Mouse (Mus musculus) midbrain, embryonic 16.5 days (tissue): ENCODE data around the gene Phox2b. TPM values are rescaled to one million over a fixed set of nuclear protein-coding genes. Genes with fewer than 3 reads are reported as not detected.
A peak's percentile ranks its signal among the peaks of the same experiment; 100 is the strongest.

Experiments used
- ATAC-seq: fragments of 200-750 bp; cut with Nextera tagmentation; 2 replicates; pipeline ENCODE4 v1.8.0; 2017; ENCODE audit warnings: moderate TSS enrichment
- H3K27ac ChIP-seq: fragments of 300-500 bp; sonication (generic); 2 replicates; pipeline ENCODE4 v1.5.1; 2014; ENCODE audit warnings: mild to moderate bottlenecking, low read length, mixed read lengths
- H3K27me3 ChIP-seq: fragments of 300-500 bp; sonication (generic); 2 replicates; pipeline ENCODE4 v1.6.1; 2014; ENCODE audit warnings: low read depth, low read length, mixed read lengths; ENCODE audit not compliant: control insufficient read depth, insufficient read depth
- H3K36me3 ChIP-seq: fragments of 300-500 bp; sonication (generic); 2 replicates; pipeline ENCODE4 v1.6.1; 2014; ENCODE audit warnings: mild to moderate bottlenecking, low read length, moderate library complexity, mixed read lengths; ENCODE audit not compliant: control insufficient read depth, insufficient read depth
- H3K4me1 ChIP-seq: fragments of 300-500 bp; sonication (generic); 2 replicates; pipeline ENCODE4 v1.6.1; 2014; ENCODE audit warnings: mild to moderate bottlenecking, low read length, mixed read lengths; ENCODE audit not compliant: control insufficient read depth, insufficient read depth
- H3K4me2 ChIP-seq: fragments of 300-500 bp; sonication (generic); 2 replicates; pipeline ENCODE4 v1.6.1; 2014; ENCODE audit warnings: mild to moderate bottlenecking, low read length, mixed read lengths
- H3K4me3 ChIP-seq: fragments of 300-500 bp; sonication (generic); 2 replicates; pipeline ENCODE4 v1.5.1; 2014; ENCODE audit warnings: low read depth, mild to moderate bottlenecking, low read length, moderate library complexity, mixed read lengths
- H3K9ac ChIP-seq: fragments of 300-500 bp; sonication (generic); 2 replicates; pipeline ENCODE4 v1.6.1; 2014; ENCODE audit warnings: low read depth, low read length, mixed read lengths
- H3K9me3 ChIP-seq: fragments of 300-500 bp; sonication (generic); replicated peaks from 2 replicates; pipeline ENCODE4 v1.6.1; 2014; ENCODE audit warnings: mild to moderate bottlenecking, low read length, mixed read lengths; ENCODE audit not compliant: control insufficient read depth, poor library complexity, severe bottlenecking
- WGBS: fragments of 180-500 bp; shearing (Covaris S2); extraction: QIAGEN DNeasy Blood & Tissue Kit; methylation state at CpG from one replicate; pipeline ENCODE4 v1.1.7; 2014; 5-methylcytosine and 5-hydroxymethylcytosine counted together
- polyA plus RNA-seq: library from polyadenylated mRNA; unstranded; fragments of >200 nt; fragmentation: Nextera tagmentation; extraction: Ambion mirVana; gene quantifications from 2 replicates; pipeline ENCODE4 v1.2.1, GENCODE M21; 2015

Phox2b gene
- polyA plus RNA-seq, result 0.37 and 1.5 TPM in 2 replicates

GRCm38 (mm10) chr5:67098733-67099323 lies at the start of gene Phox2b:
Gene Phox2b, minus strand, starts transcription at chr5:67099301.
- no peak within 1 kb of the TSS for H3K9ac ChIP-seq
- H3K9me3 ChIP-seq, result no peaks in the 10 kb centered on the region
- H3K27ac ChIP-seq, result no peak within 1 kb of the TSS
- no peak within 1 kb of the TSS for H3K4me2 ChIP-seq
- WGBS, result 2% methylated on average over 16 of the region's 16 CpGs
- H3K4me1 ChIP-seq, result no peaks in the 10 kb centered on the region
- ATAC-seq, result no peak
- no peak within 1 kb of the TSS for H3K4me3 ChIP-seq
- H3K27me3 ChIP-seq, result peaks cover 60% of the 10 kb centered on the region
- H3K36me3 ChIP-seq, result no peaks in the 10 kb centered on the region

GRCm38 (mm10) chr5:67142622-67143021 lies 43.5 kb upstream of the Phox2b start:
- Histone ChIP-seq H3K36me3 (no peaks in the 10 kb centered on the region), H3K27me3 (peaks cover 2% of the 10 kb centered on the region; the same call in 1 of the 2 replicates), H3K27ac (no peak overlapping the region), H3K4me2 (no peak overlapping the region), H3K4me1 (peaks cover 8% of the 10 kb centered on the region), H3K9ac (no peak overlapping the region), H3K9me3 (no peaks in the 10 kb centered on the region), H3K4me3 (no peak overlapping the region)
- no peak for ATAC-seq
- 77% methylated on average over 4 of the region's 4 CpGs for WGBS

- H3K27ac ChIP-seq, result no peak overlapping the region
- 21% methylated on average over 25 of the region's 25 CpGs for WGBS
- no peak overlapping the region for H3K9ac ChIP-seq
Observed at GRCm38 (mm10) chr5:67139052-67140015, 40.2 kb upstream of the Phox2b start.

DNA sequence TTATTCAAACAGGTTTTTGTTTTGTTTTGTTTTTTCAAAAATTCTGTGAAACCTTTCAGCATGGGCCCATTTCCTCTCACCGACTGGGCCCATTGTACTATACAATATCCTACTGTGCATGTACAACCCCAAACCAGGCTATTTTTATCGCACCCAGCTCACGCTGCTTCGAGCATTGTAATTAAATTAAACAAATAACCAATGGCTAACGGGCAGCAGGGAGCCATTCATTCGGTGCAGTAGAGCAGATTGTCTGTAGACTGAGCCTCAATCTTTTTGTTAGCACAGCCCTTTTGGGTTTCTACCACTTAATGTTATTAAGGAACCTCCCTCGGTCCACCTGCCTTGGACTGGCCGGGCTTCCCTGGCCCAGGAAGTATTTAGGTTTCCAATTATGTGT lies 39.5 kb upstream of the Phox2b start:
- H3K27ac ChIP-seq, result no peak overlapping the region
- H3K9ac ChIP-seq, result no peak overlapping the region
- no peak overlapping the region for H3K4me3 ChIP-seq
- no peaks in the 10 kb centered on the region for H3K36me3 ChIP-seq
- H3K27me3 ChIP-seq, result peaks cover 2% of the 10 kb centered on the region; the same call in 1 of the 2 replicates
- WGBS, result 8% methylated on average over 8 of the region's 8 CpGs
- no peak overlapping the region for H3K4me2 ChIP-seq
- H3K9me3 ChIP-seq, result no peaks in the 10 kb centered on the region
- ATAC-seq, result no peak
- H3K4me1 ChIP-seq, result peaks cover 8% of the 10 kb centered on the region

More at GRCm38 (mm10) chr5:67139052-67140015, 40.2 kb upstream of the Phox2b start:
- Histone ChIP-seq H3K36me3 (no peaks in the 10 kb centered on the region), H3K9me3 (no peaks in the 10 kb centered on the region), H3K4me2 (peak overlapping the region; percentile 19), H3K4me1 (peaks cover 8% of the 10 kb centered on the region), H3K27me3 (peaks cover 2% of the 10 kb centered on the region; the same call in 1 of the 2 replicates), H3K4me3 (no peak overlapping the region)
- no peak for ATAC-seq

DNA sequence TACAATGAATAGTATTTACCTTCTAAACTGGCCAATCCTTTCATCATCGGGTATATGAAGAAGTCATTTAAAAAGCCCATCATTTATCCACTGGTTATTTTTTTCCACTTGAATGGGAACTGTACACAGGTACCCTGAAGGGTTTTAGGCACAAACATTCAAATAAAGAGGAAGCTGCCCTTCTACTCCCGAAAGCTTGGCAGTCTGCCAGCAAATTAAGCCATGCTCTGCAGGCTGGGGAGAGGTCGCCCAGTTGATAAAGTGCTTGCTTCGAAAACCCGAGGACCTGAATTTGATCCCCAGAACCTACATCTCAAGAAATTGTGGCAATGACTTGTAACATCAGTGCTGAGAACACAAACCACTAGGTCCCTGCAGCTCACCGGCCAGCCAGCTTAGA lies 35.6 kb upstream of the Phox2b start:
- Histone ChIP-seq H3K4me2 (no peak overlapping the region), H3K4me3 (no peak overlapping the region), H3K36me3 (no peaks in the 10 kb centered on the region), H3K9me3 (no peaks in the 10 kb centered on the region), H3K27me3 (no peaks in the 10 kb centered on the region; the same call in 1 of the 2 replicates), H3K4me1 (peaks cover 8% of the 10 kb centered on the region), H3K27ac (no peak overlapping the region), H3K9ac (no peak overlapping the region)
- no peak for ATAC-seq
- 38% methylated on average over 6 of the region's 6 CpGs for WGBS

DNA sequence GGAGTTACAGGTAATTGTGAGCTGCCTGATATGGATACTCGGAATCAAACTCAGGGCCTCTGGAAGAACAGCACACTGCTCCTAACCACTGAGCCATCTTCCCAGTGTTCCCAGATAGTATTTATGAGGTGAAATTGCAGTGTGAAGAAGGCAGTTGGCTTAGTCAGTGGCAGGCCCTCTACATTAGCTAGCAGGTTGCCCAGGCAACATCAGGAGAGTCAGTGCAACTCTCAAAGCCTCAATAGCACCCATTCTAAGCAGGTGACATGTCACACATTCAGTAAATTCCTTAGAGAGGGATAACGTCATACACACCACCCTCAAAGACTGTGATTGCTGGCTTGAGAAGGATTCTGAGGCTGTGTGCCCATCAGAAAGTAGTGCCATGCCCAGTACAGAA lies 32.6 kb upstream of the Phox2b start:
- no peak overlapping the region for H3K27ac ChIP-seq
- H3K36me3 ChIP-seq, result no peaks in the 10 kb centered on the region
- no peak for ATAC-seq
- WGBS, result 58% methylated on average over 2 of the region's 2 CpGs
- no peak overlapping the region for H3K9ac ChIP-seq
- H3K4me2 ChIP-seq, result no peak overlapping the region
- no peaks in the 10 kb centered on the region for H3K4me1 ChIP-seq
- H3K27me3 ChIP-seq, result no peaks in the 10 kb centered on the region; the same call in 1 of the 2 replicates
- H3K9me3 ChIP-seq, result no peaks in the 10 kb centered on the region
- H3K4me3 ChIP-seq, result no peak overlapping the region

- H3K36me3 ChIP-seq, result no peaks in the 10 kb centered on the region
- H3K4me3 ChIP-seq, result no peak overlapping the region
- peaks cover 59% of the 10 kb centered on the region for H3K27me3 ChIP-seq
- H3K4me1 ChIP-seq, result no peaks in the 10 kb centered on the region
- H3K9me3 ChIP-seq, result no peaks in the 10 kb centered on the region
- no peak overlapping the region for H3K9ac ChIP-seq
- no peak for ATAC-seq
- 89% methylated on average over 2 of the region's 2 CpGs for WGBS
- H3K4me2 ChIP-seq, result no peak overlapping the region
- no peak overlapping the region for H3K27ac ChIP-seq
Observed at GRCm38 (mm10) chr5:67106261-67106660, 7.2 kb upstream of the Phox2b start.

DNA sequence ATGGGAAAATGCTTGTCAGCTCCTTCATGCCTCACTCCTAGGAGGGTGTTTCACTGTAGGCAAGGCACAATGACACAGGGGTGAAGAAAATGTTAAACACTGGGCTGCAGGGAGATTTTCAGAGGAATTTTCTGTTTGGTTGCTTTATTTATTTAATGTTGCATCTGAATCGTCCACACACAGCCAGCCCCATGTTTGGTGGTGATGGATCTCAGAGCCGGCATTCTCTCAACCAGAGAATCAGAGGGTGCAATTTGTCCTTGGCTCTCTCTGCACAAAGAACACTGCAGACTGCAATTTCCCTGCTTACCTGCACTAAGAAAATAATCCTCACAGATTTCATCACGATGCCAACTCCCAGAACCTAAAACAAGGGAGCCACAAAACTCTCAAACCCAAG lies 3.9 kb upstream of the Phox2b start:
- WGBS, result 9% methylated on average over 3 of the region's 3 CpGs
- Histone ChIP-seq H3K9me3 (no peaks in the 10 kb centered on the region), H3K4me2 (no peak overlapping the region), H3K36me3 (no peaks in the 10 kb centered on the region), H3K4me3 (no peak overlapping the region), H3K4me1 (no peaks in the 10 kb centered on the region), H3K9ac (no peak overlapping the region), H3K27me3 (peaks cover 64% of the 10 kb centered on the region), H3K27ac (no peak overlapping the region)
- ATAC-seq, result no peak
